Mouse (Mus musculus) stomach, postnatal 0 days (tissue): ENCODE data around the gene Foxl2.

Source experiments
- CTCF ChIP-seq: IDR thresholded peaks from 2 replicates; pipeline ENCODE4 v1.5.1; 2016; ENCODE audit warnings: antibody characterized with exemption, low read depth, mild to moderate bottlenecking, moderate library complexity
- EP300 ChIP-seq: optimal IDR thresholded peaks from 2 replicates; pipeline ENCODE3; 2016; ENCODE audit warnings: antibody characterized with exemption

DNA sequence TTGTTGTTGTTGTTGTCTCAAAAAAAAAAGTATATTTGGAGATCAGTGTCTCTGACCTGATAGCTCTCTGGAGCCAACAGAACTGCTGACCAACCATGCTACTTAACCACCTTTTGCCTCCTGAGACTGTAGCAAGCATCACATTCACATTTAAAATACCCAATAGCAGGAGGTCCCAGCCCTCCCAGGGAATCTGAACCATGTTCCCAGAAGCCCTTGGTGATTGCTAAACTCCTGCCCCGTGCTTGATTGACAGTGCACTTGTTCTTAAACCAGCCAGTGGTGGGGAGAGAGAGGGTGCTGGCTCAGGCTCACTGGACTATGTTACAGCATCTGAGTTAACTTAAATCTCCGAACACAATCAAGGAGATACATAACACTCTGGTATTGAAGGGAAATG is 19.8 kb downstream of the Foxl2 start:
- TF ChIP-seq CTCF, result no peak
- no peak for TF ChIP-seq EP300
